Mouse (Mus musculus): Measurements from ENCODE around the gene Gpr62. TPM values are rescaled to one million over a fixed set of nuclear protein-coding genes. Genes with fewer than 3 reads are reported as not detected.
A peak's percentile ranks its signal among the peaks of the same experiment; 100 is the strongest.

Gpr62 gene
- total RNA-seq, 2 experiments from 2014 or later, result 0.16 to 0.33 TPM

DNA sequence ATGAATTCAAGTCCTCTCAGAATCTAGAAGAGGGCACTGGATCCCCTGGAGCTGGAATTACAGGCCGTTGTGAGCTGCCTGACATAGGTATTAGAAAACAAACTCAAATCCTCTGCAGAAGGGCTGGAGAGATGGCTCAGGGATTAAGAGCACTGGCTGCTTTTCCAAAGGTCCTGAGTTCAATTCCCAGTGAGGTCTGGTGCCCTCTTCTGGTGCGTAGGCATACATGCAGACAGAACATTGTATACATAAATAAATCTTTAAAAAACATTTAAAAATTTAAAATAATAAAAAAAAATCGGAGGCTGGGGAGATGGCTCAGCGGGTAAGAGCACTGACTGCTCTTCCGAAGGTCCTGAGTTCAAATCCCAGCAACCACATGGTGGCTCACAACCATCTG is 23.1 kb downstream of the Gpr62 start:
- intact Hi-C loops (cut with DNase I; ENCODE audit: low total_unique reads), result no loop called here
- no peak for DNase-seq

DNA sequence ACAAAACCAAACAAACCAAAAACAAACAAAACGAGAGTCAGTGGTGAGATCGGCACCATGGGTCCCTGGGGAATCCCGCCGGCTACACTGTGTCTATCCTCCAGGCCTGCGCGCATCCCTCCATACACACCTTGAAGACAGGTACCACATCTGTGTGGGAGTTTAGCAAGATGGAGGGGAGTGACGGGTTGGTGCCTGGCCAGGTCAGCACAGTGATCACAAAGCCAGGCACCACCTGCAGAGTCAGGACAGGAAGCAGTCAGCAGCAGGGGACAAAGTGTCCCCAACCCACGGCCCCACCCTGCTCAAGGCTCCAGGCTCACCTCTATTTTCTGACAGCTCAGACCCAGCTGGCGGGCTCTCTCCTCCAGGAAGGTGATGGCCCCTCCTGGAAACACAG is 29.2 kb downstream of the Gpr62 start:
- intact Hi-C loops (cut with DNase I; ENCODE audit: low total_unique reads), result loop anchor here (5.0 kb wide), 1 partner anchor 36 kb away; no protein-coding TSS in a partner anchor

DNA sequence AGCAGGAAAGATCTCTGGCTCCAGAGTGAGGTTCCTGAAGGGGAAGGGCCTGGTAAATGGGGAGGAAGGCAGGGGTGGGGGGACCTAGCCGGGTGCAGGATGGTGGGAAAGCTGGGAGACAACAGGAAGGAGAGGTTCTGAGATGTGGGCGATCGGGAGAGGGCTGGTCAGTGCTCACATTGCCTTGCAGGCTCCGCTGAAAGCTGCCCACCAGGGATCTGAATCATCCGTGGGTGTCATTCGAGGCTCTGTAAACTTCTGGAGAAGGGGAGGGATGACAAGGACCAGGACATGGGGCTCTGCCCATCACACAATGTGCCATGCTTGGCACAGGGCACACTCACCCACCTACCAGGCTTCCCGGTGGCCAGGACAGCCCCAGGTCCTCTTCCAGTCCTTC is 32.3 kb downstream of the Gpr62 start:
- DNase-seq, result no peak
- intact Hi-C loops (cut with DNase I; ENCODE audit: low total_unique reads), result no loop called here

More for the DNA sequence above, 29.2 kb downstream of the Gpr62 start:
- DNase-seq, result no peak

DNA sequence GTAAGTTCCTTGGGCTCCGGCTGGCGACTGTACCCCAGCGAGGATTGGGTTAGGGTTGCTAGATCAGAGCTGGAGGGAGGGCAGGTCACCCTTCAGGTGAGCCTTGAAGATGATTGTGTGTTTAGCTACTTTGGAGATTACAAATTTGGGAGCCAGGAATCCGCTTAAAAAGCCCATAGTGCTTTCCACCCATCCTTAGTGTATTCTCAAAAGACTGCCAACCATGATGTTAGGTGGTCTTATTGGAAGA is 35.8 kb downstream of the Gpr62 start:
- no peak for DNase-seq
- intact Hi-C loops (cut with DNase I; ENCODE audit: low total_unique reads), result no loop called here

DNA sequence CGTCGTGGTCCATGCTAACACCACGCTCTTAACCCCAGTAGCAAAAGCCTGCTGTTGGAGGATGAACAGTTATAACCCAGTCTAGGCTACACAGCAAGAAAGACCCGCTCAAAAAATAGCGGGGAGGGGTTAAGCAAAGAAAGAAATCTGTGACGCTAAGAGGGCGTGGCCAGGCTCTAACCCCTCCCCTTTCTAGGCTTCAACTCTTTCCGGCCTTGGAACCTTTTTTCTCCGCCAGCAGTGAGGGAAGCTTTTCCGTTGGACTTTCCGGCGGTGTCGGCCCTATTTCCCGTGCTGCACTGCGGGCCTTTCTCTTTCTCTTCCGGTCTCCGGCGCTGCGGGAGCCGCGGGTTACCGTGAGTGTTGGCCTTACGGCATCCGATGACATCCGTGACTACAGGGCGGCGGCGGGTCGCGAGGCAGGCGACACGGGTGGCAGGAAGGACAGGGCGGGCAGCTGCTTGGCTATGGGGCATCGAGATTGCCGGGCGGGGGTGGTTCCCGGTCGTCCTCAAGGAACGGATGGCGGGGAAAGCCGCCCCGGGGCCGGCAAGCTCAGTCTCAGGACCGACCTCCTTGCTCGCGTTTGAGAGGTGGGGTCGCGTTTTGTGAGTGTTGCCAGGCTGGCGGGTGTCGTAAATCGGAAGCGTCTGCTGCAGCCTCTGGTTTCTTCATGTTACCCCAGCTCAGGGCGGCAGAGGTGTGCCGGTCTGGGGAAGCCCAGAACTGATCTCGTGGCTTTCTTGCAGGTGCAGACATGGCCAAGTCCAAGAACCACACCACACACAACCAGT is 36.3 kb downstream of the Gpr62 start, which contains the start of gene Rpl29:
Gene Rpl29, plus strand, starts transcription at position 234 of the 794 bp plus-strand sequence.
- intact Hi-C loops (cut with DNase I; ENCODE audit: low total_unique reads), result no loop called here
- peak; percentile 93 for DNase-seq

DNA sequence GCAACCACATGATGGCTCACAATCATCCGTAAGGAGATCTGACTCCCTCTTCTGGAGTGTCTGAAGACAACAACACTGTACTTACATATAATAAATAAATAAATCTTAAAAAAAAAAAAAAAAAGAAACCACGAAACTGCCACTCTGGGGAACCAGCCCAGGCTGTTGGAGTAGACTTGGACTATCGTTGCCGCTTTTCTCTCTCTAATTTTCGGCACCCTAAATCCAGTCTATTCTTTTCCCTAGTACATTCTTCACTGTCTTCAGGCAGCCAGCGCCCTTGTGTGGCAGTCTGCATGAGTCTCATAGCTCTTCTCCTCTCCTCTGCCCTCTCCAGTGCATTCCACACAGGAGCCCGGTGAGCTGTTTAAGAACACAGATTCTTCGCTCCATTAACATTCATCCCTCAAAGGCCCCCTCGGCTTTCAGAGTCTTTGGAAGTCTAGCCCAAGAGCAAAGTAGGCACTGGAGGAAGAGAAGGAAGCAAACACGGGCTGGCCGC is 37.0 kb downstream of the Gpr62 start:
- no peak for DNase-seq
- intact Hi-C loops (cut with DNase I; ENCODE audit: low total_unique reads), result no loop called here

DNA sequence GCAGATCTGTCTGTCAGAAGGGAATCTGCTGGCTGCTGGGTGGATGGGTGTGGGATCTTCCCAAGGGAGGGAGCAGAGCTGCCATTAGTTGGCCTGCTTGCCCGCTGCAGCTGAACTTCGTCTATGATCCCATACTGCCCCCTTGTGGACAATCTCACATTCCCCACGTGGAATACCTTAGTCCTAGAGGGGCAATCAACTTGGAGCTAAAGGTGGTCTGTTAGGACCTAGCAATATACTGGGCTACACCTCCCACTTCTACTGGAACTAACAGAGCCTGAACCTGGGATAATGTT is 43.9 kb downstream of the Gpr62 start:
- intact Hi-C loops (cut with DNase I; ENCODE audit: low total_unique reads), result loop anchor here (2.0 to 5.0 kb wide), 2 partner anchors 115 to 133 kb away; no protein-coding TSS in a partner anchor
- peak; percentile 85 for DNase-seq

DNA sequence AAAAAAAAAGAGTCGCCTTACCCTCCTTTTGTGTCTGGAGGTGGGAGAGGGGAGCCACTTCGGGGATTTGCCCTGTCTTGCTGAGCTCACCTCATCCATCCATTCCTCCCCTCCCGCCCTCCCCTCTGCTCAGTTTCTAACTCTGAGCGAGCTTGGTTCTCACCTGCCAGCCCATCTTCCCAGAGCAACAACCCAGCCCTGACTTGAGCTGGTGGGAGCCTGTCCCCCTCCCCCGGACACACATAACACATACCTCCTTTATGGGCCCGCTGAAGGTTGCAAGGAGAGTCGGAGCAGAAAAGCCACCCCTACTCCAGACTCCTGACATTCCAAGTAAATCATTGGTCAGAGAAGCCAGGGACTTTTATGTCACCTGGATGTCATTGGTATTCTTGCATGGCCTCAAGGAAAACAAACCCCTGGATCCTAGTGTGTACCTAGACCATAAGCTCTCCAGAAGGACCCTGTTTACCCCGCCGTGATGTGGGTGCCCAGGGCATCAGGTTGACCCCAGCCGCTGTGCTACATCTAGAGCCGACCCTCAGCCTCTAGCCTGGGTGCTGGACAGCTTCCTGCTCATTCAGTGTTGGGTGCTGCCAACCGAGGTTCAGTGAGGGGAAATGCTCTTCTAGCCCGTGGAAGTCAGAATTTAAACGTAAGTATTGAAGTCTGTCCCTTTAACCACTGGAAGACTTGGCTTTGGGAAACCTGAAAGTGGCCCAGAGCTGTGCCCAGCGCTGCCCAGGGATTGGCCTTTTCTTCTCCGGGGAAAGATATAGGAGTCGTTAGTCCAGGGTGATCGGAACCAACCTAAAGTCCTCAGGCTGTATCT is 44.5 kb downstream of the Gpr62 start:
- intact Hi-C loops (cut with DNase I; ENCODE audit: low total_unique reads), result loop anchor here (5.0 kb wide), 1 partner anchor 114 kb away; no protein-coding TSS in a partner anchor

DNA sequence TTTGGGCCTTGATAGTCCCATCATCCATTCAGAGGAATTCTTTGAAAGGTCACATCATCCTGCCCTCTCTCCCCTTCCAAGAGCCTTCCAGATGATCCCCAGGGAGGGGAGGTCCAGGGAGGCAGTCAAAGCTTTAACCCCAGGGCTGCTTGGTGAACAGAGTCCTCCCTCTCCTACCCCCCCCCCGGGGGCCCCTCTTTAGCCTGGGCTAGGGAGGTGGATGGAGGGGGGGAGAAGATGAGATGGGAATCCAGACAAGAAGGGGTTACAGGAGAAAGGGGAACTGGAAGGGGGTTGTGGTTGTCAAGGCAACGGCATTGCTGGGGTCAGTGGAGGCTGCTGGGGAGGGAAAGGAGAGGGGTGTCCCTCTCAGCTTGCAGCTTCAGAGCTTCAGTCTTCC is 45.1 kb downstream of the Gpr62 start:
- DNase-seq, result no peak
- intact Hi-C loops (cut with DNase I; ENCODE audit: low total_unique reads), result loop anchor here (5.0 kb wide), 1 partner anchor 113 kb away; no protein-coding TSS in a partner anchor

More for the DNA sequence above, 44.5 kb downstream of the Gpr62 start:
- no peak for DNase-seq

DNA sequence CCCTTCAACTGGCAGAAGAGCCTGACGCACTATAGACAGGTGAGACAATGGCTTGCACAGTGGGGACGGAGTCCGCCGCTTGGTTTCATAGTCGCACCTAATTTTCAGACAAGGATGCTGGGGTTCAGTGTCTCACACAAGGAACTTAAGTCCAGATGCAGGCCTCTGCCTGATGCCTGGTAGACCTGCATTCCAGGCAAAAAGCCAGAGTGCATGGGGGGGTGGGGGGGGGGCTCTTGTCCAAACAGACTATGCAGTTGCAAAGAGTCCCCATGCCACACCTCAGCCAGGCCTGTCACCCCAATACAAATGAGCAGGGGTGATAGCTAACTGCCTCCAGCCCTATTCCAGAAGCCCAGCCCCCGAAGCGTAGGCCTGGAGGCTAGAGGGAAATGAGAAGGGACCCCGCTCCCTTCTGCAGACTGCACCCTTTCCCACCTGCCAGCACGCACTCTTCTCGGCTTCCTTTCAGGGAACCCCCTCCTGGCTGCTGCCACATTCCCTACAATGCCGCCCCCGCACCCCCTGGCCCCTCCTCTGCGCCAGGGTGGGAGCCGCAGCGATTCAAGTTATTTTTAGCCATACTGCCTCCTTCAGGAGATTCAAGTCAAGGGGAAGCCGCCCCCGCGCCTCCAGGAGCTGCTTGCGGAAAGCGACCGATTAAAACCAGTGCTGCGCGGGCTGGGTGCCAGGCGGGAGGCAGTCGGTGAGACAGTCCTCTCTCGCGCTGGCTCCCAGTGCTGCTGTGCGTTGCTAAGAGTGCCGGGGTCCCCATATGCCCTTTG is 47.7 kb downstream of the Gpr62 start:
- intact Hi-C loops (cut with DNase I; ENCODE audit: low total_unique reads), result loop anchor here (5.0 kb wide), 1 partner anchor 66 kb away; no protein-coding TSS in a partner anchor
- DNase-seq, result peak; percentile 88

DNA sequence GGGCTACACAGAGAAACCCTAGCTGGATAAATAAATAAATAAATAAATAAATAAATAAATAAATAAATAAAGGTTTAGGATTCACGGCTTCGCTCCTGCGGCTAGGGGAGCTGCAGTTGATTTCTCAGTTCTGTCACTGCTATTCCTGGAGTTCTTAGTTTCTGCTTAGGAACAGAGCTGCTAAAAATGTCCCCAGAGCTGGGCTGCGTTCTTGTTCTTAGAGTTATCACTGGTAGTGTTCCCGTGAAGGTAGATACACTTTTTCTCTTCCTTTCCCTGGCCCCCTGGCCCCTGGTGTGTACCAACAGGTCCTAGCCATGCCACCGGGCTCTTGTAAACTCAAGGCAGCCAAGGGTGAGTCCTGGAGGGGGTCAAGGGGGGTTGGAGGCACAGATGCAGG is 48.9 kb downstream of the Gpr62 start:
- intact Hi-C loops (cut with DNase I; ENCODE audit: low total_unique reads), result loop anchor here (5.0 kb wide), 1 partner anchor 65 kb away; no protein-coding TSS in a partner anchor
- DNase-seq, result no peak

Other genes starting within 250 kb of the Gpr62 start
- under 1 TPM; 0.42 to 0.43 TPM for gene Tlr9, start 243.3 kb downstream of the Gpr62 start, total RNA-seq (2021)
- 100 to 1,000 TPM; 189 to 234 TPM for gene Alas1, start 217.3 kb downstream of the Gpr62 start, total RNA-seq (2021)
- 1 to 10 TPM; 1.8 to 2.5 TPM for gene Poc1a, start 184.9 kb downstream of the Gpr62 start, total RNA-seq (2021)
- gene Dusp7, start 97.3 kb downstream of the Gpr62 start, total RNA-seq (2021), result 10 to 100 TPM; 13.9 to 17.6 TPM
- gene Rpl29, start 36.5 kb downstream of the Gpr62 start, total RNA-seq (2021), result 100 to 1,000 TPM; 350 to 424 TPM
- 10 to 100 TPM in 1 of 2 experiments, 1 to 10 TPM in 1; 8.4 to 10.9 TPM for gene Acy1, start 27.6 kb downstream of the Gpr62 start, total RNA-seq (2021)
- 1 to 10 TPM; 4.6 to 6.5 TPM for gene Abhd14b, start 18.5 kb downstream of the Gpr62 start, total RNA-seq (2021)
- 10 to 100 TPM; 13.3 to 16.0 TPM for gene Abhd14a, start 18.3 kb downstream of the Gpr62 start, total RNA-seq (2021)
- 10 to 100 TPM; 47.6 to 48.7 TPM for gene Pcbp4, start 12.6 kb downstream of the Gpr62 start, total RNA-seq (2021)
- gene Rrp9, start 10.0 kb upstream of the Gpr62 start, total RNA-seq (2021), result 10 to 100 TPM; 12.6 to 18.4 TPM
- 10 to 100 TPM; 64.1 to 76.2 TPM for gene Parp3, start 11.0 kb upstream of the Gpr62 start, total RNA-seq (2021)
- gene Iqcf1, start 34.0 kb upstream of the Gpr62 start, total RNA-seq (2021), result not detected
- gene Iqcf5, start 48.6 kb upstream of the Gpr62 start, total RNA-seq (2021), result not detected
- not detected for gene Iqcf3, start 95.7 kb upstream of the Gpr62 start, total RNA-seq (2021)
- not detected for gene Iqcf4, start 105.1 kb upstream of the Gpr62 start, total RNA-seq (2021)
- not detected for gene Iqcf6, start 160.6 kb upstream of the Gpr62 start, total RNA-seq (2021)
- not detected for gene Grm2, start 190.1 kb upstream of the Gpr62 start, total RNA-seq (2021)
- gene Tex264, start 220.0 kb upstream of the Gpr62 start, total RNA-seq (2021), result 10 to 100 TPM; 17.3 to 20.6 TPM

Data from gastrocnemius, postnatal 14 days (tissue).